Mouse (Mus musculus) myocyte (in vitro differentiated cells): ENCODE data around the gene Cntln. TPM values are rescaled to one million over a fixed set of nuclear protein-coding genes. Genes with fewer than 3 reads are reported as not detected.

Source experiments
- H3K27me3 ChIP-seq: one replicate; pipeline ENCODE4 v1.6.1; 2011; ENCODE audit not compliant: control insufficient read depth, insufficient read depth, insufficient read length
- H3K36me3 ChIP-seq: one replicate; pipeline ENCODE4 v1.6.1; 2011; ENCODE audit not compliant: control insufficient read depth, insufficient read depth
- H3K4me2 ChIP-seq: one replicate; pipeline ENCODE4 v1.6.1; 2011; ENCODE audit warnings: low read depth, control low read depth
- H3K4me3 ChIP-seq: one replicate; pipeline ENCODE4 v1.5.1; 2011; ENCODE audit warnings: mild to moderate bottlenecking, control low read depth, moderate library complexity
- H3K79me2 ChIP-seq: one replicate; pipeline ENCODE4 v1.6.1; 2011; ENCODE audit not compliant: control insufficient read depth, insufficient read depth
- H3ac ChIP-seq: one replicate; pipeline ENCODE4 v1.6.1; 2011; ENCODE audit not compliant: control insufficient read depth, insufficient read length
- CEBPB ChIP-seq: IDR thresholded peaks from 2 replicates; pipeline ENCODE4 v1.6.1; 2011; ENCODE audit warnings: mild to moderate bottlenecking, moderate library complexity; ENCODE audit not compliant: poor library complexity, insufficient read depth, severe bottlenecking
- E2F4 ChIP-seq: IDR thresholded peaks from one replicate; pipeline ENCODE4 v1.6.1; 2011; ENCODE audit warnings: mild to moderate bottlenecking, control low read depth, moderate library complexity; ENCODE audit not compliant: insufficient read depth
- MAX ChIP-seq: IDR thresholded peaks from one replicate; pipeline ENCODE4 v1.6.1; 2011; ENCODE audit warnings: low read depth, mild to moderate bottlenecking, control low read depth
- MYOD1 ChIP-seq, 3 experiments: IDR thresholded peaks; one replicate each; pipeline ENCODE4 v1.6.1; 2011; ENCODE audit warnings: control low read depth in 2 of 3, low read depth in 2 of 3, mild to moderate bottlenecking in 2 of 3, moderate library complexity in 1 of 3; ENCODE audit not compliant: insufficient read length in 2 of 3, control insufficient read depth in 1 of 3
- MYOG ChIP-seq, 3 experiments: IDR thresholded peaks; one replicate each; pipeline ENCODE4 v1.6.1; 2011; ENCODE audit warnings: control low read depth in 2 of 3, low read depth in 2 of 3, mild to moderate bottlenecking in 2 of 3; ENCODE audit not compliant: insufficient read length in 2 of 3, control insufficient read depth in 1 of 3, insufficient read depth in 1 of 3
- POLR2A ChIP-seq: IDR thresholded peaks from one replicate; pipeline ENCODE4 v1.6.1; 2011; ENCODE audit warnings: low read depth, mild to moderate bottlenecking, control low read depth, moderate library complexity; ENCODE audit not compliant: insufficient read length
- POLR2AphosphoS2 ChIP-seq: IDR thresholded peaks from one replicate; pipeline ENCODE4 v1.6.1; 2011; ENCODE audit warnings: low read depth, control low read depth; ENCODE audit not compliant: insufficient read length
- REST ChIP-seq: IDR thresholded peaks from one replicate; pipeline ENCODE4 v1.6.1; 2011; ENCODE audit warnings: mild to moderate bottlenecking, control low read depth, moderate library complexity; ENCODE audit not compliant: insufficient read depth, insufficient read length
- SRF ChIP-seq: IDR thresholded peaks from one replicate; pipeline ENCODE4 v1.6.1; 2011; ENCODE audit warnings: low read depth; ENCODE audit not compliant: control insufficient read depth, insufficient read length
- TCF12 ChIP-seq: IDR thresholded peaks from one replicate; pipeline ENCODE4 v1.6.1; 2011; ENCODE audit warnings: mild to moderate bottlenecking, control low read depth; ENCODE audit not compliant: poor library complexity, insufficient read depth, severe bottlenecking
- TCF3 ChIP-seq: IDR thresholded peaks from one replicate; pipeline ENCODE4 v1.6.1; 2011; ENCODE audit warnings: low read depth, control low read depth; ENCODE audit not compliant: insufficient read length
- USF1 ChIP-seq: IDR thresholded peaks from one replicate; pipeline ENCODE4 v1.6.1; 2011; ENCODE audit warnings: low read depth, mild to moderate bottlenecking, control low read depth, moderate library complexity
- polyA plus RNA-seq: library from polyadenylated mRNA; unstranded; fragments of >200 nt; fragmentation: generic; extraction: Trizol; gene quantifications from one replicate; pipeline ENCODE4 v1.2.1, GENCODE M21; 2012; ENCODE audit warnings: missing spikeins

Gene Cntln
- polyA plus RNA-seq, 1 experiment: 2.7 TPM

DNA sequence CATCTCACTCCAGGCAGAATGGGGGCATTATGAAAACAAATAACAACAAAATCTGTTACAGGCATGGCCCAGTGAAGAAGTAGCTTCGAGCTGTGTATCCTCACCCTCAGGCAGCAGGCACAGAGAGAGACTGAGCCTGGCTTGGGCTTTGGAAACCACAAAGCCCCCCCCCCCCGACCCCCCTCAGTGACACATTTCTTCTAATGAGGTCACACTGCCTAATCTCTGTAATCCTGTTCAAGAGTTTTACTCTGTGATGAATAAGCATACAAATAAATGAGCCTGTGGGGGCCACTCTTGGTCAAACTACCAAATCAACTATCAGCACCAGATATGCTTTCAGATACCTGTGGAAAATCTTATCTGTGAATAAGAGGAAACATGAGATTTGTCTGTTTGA, 177.6 kb downstream of the Cntln start:
- no peaks in the 10 kb centered on the region for H3K79me2 ChIP-seq
- no peak overlapping the region for H3K4me3 ChIP-seq
- no peak overlapping the region for H3K4me2 ChIP-seq
- no peak overlapping the region for H3ac ChIP-seq
- no peaks in the 10 kb centered on the region for H3K27me3 ChIP-seq
- TF ChIP-seq MAX (no peak), USF1 (no peak), SRF (no peak), MYOG (IDR thresholded peaks at IDR 0.05; ENCODE audit: control insufficient read depth in 1 of 3, insufficient read depth in 1 of 3, insufficient read length in 2 of 3, low read depth in 2 of 3) (no peak), MYOD1 (IDR thresholded peaks at IDR 0.05; ENCODE audit: control insufficient read depth in 1 of 3, insufficient read length in 2 of 3, low read depth in 2 of 3) (no peak), E2F4 (no peak), TCF12 (no peak)
- H3K36me3 ChIP-seq: no peaks in the 10 kb centered on the region

- no peak overlapping the region for H3K4me3 ChIP-seq
- no peak for TF ChIP-seq SRF
- TF ChIP-seq MYOD1 (IDR thresholded peaks at IDR 0.05; ENCODE audit: control insufficient read depth in 1 of 3, insufficient read length in 2 of 3, low read depth in 2 of 3): no peak
- TF ChIP-seq MYOG (IDR thresholded peaks at IDR 0.05; ENCODE audit: control insufficient read depth in 1 of 3, insufficient read depth in 1 of 3, insufficient read length in 2 of 3, low read depth in 2 of 3): no peak
- TF ChIP-seq POLR2A: no peak
- H3K36me3 ChIP-seq: no peaks in the 10 kb centered on the region
- H3K79me2 ChIP-seq: no peaks in the 10 kb centered on the region
- H3ac ChIP-seq: no peak overlapping the region
- no peak overlapping the region for H3K4me2 ChIP-seq
- H3K27me3 ChIP-seq: no peaks in the 10 kb centered on the region
These were observed 211.9 kb downstream of the Cntln start for GRCm38 (mm10) chr4:85096033-85096432.

- no peaks in the 10 kb centered on the region for H3K79me2 ChIP-seq
- no peak overlapping the region for H3ac ChIP-seq
- H3K4me3 ChIP-seq: no peak overlapping the region
- H3K36me3 ChIP-seq: no peaks in the 10 kb centered on the region
- TF ChIP-seq POLR2AphosphoS2 (no peak), REST (no peak), TCF12 (no peak), TCF3 (no peak), SRF (no peak), POLR2A (no peak), MYOD1 (IDR thresholded peaks at IDR 0.05; ENCODE audit: control insufficient read depth in 1 of 3, insufficient read length in 2 of 3, low read depth in 2 of 3) (no peak), MYOG (IDR thresholded peaks at IDR 0.05; ENCODE audit: control insufficient read depth in 1 of 3, insufficient read depth in 1 of 3, insufficient read length in 2 of 3, low read depth in 2 of 3) (no peak), CEBPB (no peak), E2F4 (no peak), MAX (no peak), USF1 (no peak)
- H3K4me2 ChIP-seq: no peak overlapping the region
- H3K27me3 ChIP-seq: no peaks in the 10 kb centered on the region
These were observed 212.6 kb downstream of the Cntln start for GRCm38 (mm10) chr4:85096682-85097081.

DNA sequence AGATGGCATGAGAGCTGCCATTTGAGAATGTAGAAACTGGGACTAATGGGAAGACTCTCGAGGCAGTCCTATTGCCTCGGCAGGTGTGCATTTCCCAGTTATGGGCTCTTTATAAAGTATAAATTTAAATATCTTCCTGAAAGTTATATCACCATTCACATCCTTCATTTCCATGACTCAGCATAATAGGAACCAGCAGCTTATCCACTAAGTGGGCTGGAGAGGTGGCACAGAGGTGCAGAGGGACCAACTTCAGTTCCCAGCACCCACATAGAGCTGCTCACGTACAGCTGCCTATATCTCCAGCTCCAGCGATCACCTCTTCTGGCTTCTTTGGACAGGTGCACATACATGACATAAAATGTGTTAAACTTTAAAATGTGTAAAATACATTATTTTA, 218.1 kb downstream of the Cntln start:
- no peaks in the 10 kb centered on the region for H3K79me2 ChIP-seq
- no peaks in the 10 kb centered on the region for H3K27me3 ChIP-seq
- H3K4me2 ChIP-seq: no peak overlapping the region
- no peak for TF ChIP-seq TCF3
- no peak for TF ChIP-seq POLR2A
- TF ChIP-seq E2F4: no peak
- no peak for TF ChIP-seq POLR2AphosphoS2
- no peak for TF ChIP-seq MAX
- no peak for TF ChIP-seq REST
- TF ChIP-seq TCF12: no peak
- no peak for TF ChIP-seq MYOG (IDR thresholded peaks at IDR 0.05; ENCODE audit: control insufficient read depth in 1 of 3, insufficient read depth in 1 of 3, insufficient read length in 2 of 3, low read depth in 2 of 3)
- no peak for TF ChIP-seq SRF
- no peak for TF ChIP-seq MYOD1 (IDR thresholded peaks at IDR 0.05; ENCODE audit: control insufficient read depth in 1 of 3, insufficient read length in 2 of 3, low read depth in 2 of 3)
- TF ChIP-seq USF1: no peak
- H3K36me3 ChIP-seq: no peaks in the 10 kb centered on the region
- no peak overlapping the region for H3ac ChIP-seq
- H3K4me3 ChIP-seq: no peak overlapping the region

DNA sequence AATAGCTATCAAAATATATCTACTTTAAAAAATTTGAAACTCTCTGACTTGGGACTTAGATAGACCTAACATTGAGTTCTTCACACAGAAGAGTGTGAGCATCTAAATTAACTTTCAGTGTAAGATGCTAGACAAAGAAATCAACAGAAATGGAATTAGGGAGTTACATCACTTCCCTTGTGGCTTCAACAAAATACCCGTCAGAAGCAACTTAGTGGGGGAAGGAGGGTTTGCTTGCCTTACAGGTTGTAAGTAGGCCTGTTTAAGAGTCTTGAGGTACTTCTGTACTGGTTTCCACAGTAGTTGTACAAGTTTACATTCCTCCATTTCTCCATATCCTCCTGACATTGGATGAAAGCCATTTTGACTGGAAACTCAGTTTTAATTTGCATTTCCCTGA, 222.3 kb downstream of the Cntln start:
- no peak overlapping the region for H3K4me2 ChIP-seq
- H3K36me3 ChIP-seq: no peaks in the 10 kb centered on the region
- no peak overlapping the region for H3K4me3 ChIP-seq
- H3ac ChIP-seq: no peak overlapping the region
- TF ChIP-seq POLR2A (no peak), TCF3 (no peak), REST (no peak), MYOG (IDR thresholded peaks at IDR 0.05; ENCODE audit: control insufficient read depth in 1 of 3, insufficient read depth in 1 of 3, insufficient read length in 2 of 3, low read depth in 2 of 3) (no peak), TCF12 (no peak), SRF (no peak), E2F4 (no peak)
- H3K27me3 ChIP-seq: no peaks in the 10 kb centered on the region
- no peaks in the 10 kb centered on the region for H3K79me2 ChIP-seq
